Mouse (Mus musculus) retina, adult 2 months (tissue): Measurements from ENCODE around the gene Chrna10.
A peak's percentile ranks its signal among the peaks of the same experiment; 100 is the strongest.

Source experiments
- DNase-seq: peaks from one replicate; pipeline ENCODE4 v3.0.0-alpha.2; 2012; ENCODE audit warnings: low read depth, low spot score

Gene Chrna10

DNA sequence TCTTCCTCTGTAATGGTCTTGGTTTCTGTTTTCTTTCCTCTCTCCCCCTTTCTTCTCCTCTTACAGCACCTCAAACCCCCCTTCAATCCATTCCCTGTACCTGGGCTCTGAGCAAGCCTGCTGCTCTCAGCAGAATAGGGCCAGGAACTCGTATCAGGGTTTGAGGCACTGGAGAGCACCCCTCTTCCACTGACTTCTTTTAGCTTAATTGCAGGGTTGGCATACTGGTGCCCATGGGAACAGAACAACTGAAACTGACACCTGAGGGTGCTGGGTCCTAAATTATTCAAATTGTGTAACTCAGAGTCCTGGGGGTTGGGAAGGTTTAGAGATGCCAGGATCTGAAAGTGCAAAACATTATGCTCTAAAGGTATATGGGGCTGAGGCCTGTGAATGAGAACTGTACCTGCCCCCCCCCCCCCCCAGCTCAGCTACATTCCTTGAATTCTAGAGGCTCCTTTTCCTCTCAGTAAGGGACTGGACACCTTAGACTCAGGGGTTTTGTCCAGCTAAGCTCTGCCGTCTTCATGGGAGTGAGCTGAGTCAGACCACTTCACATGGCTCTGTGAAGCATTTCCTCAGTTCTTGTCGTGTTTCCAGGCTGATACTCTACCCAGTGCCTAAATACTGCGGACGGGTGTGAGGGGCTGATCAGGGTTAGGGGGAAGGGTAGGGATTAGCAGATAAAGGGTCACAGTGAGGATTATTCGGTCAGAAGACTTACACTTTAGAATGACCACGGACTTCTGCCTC is at the start of gene Chrna10:
Gene Chrna10 (minus strand): TSS at position 250 of the 753 bp plus-strand sequence.
- no peak for DNase-seq

DNA sequence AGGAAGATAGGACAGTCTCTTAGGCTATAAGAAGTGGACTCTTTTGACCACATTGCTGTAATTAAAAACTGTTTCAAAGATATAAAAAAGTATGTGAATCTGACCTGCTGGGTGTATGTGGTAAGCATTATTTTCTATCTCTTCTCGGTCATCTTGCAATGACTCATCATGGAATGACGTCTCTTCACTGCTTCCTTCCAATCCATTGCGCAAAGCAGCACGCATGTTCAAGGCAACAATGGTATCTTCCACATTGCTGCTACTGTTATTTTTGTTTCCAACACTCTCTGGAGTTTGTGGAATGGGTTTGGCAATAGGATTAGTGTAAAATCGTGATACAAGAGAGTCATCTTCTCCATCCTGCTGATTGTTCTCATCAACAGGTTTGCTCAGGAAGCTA is 37.1 kb upstream of the Chrna10 start:
- no peak for DNase-seq

DNA sequence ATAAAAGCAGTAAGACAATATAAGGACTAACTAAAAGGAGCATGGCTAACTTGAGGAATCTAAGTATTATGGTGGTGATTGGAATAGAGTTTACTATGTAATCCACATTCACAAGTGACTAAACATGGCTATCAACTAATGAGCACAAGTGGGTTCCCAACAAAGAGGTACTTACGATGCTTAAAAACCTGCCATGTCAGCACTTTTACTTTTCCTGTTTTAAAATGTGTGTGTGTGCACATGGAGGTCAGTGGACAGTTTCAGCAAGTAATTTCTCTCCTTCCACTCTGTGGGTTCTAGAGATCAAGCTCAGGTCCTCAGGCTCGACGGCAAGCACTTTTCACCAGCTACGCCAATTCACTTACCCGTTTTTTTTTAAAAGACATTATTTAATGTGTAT is 21.3 kb upstream of the Chrna10 start:
- no peak for DNase-seq

DNA sequence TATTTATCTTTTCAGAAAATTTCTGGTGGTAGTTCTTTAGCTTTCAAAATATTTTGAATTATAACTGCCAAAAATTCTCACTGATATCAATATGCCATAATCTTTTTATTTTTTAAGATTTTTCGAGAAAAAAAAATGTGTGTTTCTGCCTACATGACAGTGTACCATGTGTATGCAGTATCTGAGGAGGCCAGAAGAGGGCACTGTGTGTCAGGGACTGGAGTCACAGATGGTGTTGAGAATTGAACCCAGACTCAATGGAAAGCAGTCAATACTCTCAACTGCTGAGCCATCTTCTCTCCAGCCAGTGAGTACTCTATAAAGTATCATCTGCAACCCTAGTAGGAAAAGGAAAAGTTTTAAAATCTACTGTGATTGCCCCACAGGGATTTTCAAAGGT is 20.8 kb upstream of the Chrna10 start:
- peak; percentile 6 for DNase-seq

DNA sequence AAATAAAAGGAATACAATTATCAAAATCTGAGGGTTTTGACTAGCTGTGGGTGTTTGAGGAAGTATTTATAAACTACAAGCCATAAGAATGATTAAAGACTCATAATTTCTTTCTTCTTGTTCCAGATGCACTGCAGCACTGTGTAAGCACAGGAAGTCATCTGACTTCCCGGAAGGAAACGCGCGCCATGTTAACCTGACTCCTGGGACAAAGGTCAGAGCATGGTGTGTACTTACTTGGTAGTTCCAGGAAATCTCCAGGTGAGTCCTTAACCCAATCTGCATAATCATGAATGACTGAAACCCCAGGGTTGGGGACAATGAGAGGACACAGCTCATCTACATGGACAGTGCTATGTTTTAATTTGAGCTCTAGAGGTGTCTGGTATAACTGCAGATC is 15.8 kb upstream of the Chrna10 start:
- DNase-seq = no peak

DNA sequence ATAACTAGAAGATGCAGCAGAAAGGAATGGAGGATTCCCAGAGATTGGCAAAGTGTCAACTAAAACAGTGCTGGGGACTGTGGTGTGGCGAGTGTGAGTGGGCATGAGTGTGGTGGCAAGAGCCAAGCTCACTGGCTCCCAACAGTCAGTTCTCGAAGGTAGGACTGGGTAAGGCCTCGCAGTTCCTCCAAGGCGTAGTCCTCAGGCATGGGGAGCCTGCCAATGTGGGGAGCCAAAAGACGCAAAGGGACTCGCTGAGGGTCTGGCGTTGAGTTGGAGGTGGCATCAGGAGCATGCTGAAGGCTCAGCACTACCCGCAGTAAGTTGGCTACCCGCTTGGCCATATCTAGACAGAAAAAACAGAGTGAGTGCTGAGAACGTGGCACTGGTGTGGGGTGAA is 3.7 kb upstream of the Chrna10 start:
- DNase-seq = no peak

DNA sequence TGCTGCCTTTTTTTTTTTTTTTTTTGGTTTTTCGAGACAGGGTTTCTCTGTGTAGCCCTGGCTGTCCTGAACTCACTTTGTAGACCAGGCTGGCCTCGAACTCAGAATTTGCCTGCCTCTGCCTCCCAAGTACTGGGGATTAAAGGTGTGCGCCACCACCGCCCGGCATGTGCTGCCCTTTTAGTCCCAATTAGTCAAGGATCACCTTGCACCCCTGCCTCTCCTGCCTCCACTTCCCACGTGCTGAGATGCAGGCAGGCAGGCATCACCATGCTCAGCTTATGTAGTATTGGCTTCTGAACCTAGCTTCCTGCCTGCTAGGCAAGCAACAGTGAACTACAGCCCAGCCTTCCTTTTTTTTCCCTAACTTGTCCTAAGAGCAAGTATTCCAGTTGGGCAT is 754 bp upstream of the Chrna10 start:
- DNase-seq = no peak

DNA sequence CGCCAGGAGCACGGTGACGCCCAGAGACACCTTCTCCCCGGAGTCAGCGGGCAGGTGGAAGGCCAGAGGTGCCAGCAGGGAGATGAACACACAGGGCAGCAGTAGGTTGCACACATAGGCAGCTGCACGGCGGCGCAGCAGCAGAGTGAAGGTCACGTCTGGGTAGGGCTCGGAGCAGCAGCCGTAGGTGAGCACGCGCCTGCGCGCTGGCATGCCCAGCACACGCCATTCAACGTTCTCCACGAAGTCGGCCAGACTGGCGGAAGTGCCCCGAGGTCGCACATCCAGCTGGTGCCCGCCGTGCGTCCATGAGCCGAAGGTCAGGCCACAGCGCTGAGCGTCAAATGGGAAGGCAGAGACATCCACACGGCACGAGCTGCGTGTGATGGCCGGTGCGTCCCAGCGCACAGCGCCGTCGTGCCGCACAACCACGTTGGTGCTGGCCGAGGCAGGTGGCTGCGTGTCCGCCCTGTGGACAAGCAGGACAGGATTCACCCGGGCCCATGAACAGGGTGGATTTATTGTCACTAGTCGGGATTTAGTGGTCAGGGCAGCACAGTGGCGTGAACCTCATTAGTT is 3.4 kb downstream of the Chrna10 start:
- no peak for DNase-seq

DNA sequence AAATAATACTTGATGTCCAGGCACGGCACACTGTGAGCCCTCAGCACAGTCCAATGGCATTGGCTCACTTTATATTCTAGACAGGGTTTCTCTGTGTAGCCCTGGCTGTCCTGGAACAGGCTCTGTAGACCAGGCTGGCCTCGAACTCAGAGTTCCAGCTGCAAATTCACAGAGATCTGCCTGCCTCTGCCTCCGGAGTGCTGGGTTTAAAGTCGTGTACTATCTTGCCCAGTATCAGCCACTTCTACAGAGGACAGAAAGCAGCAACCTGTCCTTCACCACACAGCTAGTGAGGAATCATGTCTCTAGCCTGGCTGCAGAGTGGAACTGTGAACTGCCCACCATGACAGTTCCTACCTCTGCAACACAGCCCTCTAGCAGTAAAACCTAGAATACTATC is 6.9 kb downstream of the Chrna10 start:
- DNase-seq = no peak

DNA sequence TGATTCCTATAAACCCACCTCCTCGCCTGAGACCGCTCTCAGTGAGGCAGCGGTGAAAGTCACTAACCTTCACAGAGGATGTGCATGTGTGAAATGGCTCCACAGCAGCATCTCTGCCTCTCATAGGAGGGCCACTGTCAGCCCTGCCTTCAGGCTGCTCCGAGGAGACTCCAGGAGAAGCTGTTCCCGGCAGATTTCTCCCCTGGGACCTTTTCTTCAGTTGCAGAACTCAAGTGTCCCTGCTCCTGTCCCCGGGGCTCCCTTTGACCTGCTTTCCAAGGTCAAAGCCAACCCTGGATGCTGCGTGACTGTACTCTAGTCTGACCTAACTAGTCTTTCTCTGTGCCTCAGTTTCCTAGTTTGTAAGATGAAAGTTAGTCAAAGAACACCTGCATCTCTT is 7.5 kb downstream of the Chrna10 start, which contains the start of gene Art5:
Gene Art5 (minus strand): TSS at position 319 of the 400 bp plus-strand sequence.
- no peak for DNase-seq

DNA sequence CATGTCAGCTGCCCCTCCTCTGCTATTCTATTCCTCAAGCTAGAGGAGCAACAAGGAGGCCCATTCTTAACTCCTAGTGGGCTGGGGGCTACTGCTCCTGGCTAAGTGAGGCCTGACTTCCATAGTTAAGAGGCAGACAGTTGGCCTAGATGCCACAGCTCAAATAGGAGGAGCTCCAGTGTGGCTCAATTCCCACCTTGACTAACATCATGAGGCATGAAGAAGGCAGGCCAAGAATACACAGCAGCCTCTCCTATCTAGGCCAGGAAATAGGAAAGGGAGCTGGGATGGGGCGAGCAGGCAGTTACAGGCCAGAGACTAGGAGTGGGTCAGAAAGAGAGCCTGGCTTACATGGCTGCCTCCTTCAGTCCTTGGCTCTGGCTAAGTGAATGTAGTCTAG is 8.4 kb downstream of the Chrna10 start:
- no peak for DNase-seq

DNA sequence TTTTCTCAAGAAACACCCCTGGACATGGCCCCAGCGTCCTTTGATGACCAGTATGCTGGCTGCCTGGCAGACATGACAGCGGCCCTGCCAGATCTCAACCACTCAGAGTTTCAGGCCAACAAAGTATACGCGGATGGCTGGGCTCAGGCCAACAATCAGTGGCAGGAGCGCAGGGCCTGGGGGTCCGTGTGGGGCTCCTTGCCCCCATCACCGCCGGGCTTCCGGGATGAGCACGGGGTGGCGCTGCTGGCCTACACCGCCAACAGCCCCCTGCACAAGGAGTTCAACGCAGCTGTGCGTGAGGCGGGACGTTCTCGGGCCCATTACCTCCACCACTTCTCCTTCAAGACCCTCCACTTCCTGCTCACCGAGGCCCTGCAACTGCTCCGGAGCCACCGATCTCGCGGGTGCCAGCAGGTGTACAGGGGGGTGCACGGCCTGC is 9.9 kb downstream of the Chrna10 start:
- DNase-seq = no peak

DNA sequence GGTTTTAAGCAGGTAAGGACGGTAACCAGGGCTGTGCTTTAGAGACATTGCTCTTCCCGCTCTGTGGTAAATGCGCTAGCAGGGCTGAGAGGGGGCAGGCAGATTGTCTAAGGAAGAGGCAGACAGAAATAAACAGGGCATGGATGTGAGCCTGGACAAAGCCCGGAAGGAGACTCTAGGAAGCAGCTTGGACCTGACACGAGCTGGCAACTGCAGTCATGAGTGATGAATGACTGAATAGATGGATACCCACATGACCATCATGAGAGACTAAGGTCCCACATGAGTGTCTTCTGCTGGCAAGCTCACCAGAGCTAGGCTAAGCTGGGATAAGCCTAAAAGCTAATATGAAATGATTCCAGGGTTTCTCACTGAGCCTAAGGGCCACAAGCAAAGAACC is 12.5 kb downstream of the Chrna10 start:
- DNase-seq = no peak

DNA sequence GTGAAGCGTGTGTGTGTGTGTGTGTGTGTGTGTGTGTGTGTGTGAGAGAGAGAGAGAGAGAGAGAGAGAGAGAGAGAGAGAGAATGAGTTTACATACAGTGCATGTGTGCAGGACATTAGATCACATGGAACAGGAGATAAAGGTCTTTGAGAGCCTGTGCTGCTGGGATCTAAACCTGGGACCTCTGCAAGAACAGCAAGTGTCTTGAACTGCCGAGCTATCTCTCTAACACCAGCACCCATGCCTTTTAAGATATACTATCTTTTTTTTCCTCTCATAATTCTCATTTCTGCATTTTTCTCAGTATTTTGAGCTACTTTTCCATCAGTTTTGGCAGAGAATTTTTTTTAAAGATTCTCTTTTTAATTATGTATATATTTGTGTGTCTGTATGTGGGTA is 13.1 kb downstream of the Chrna10 start:
- DNase-seq = no peak

DNA sequence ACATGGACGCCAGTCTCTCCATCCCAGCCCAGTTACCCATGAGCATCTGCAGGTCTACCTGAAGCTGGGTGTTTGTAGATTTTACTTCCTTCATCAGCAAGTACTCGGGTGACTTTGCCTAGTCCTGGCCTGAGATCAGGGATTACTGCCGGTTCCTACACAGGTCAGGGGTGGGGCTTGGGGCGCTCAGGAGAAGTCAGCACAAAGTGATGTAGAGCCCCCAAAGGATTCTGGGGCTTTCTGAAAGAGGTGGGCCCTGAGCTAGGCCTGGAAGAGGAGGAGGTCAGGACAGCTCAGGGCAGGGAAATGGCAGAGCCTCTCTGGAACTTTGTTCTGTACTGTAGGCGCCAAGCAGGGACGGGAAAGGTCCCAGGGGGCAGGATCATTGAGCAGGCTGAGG is 13.9 kb downstream of the Chrna10 start:
- no peak for DNase-seq

DNA sequence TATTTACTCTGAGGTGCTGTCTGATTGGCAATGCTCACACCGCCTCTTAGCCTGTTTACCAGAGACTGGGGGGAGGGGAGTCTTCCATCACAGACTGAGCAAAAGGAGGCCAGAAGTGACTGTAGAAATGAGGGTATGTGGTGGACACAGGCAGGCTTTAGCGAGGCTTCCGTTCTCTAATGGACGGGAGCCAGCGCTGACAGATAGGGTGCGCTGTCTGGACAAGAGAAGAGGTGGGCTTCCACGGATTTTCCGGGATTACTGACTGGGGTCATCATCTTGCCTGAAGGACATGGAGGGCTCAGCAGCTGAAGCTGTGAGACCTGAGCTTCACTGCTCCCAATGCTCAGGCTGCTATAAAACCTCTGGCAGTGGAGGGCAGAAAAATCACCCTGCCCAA is 14.4 kb downstream of the Chrna10 start:
- DNase-seq = no peak

DNA sequence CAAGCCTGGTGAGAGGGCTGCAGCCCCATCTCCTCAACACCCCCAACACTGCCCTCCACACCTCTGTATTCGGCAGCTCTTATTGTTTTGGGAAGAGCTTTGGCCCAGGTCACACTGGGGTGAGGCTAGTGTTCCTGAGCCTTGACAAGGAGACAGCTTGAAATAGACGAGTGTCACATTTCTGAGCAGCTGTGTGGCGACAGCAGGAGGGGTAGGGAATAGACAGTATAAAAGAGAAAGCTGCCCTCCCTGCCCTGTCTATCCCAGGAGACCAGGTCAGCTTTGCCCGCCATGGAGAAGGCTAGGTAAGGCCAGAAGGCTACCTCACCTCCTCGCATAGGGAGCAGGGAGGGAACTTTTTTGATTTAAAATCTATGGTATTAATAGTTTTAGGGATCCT is 15.1 kb downstream of the Chrna10 start, which contains the start of gene Art1:
Gene Art1 (plus strand): TSS at position 257 of the 400 bp plus-strand sequence.
- DNase-seq = no peak

DNA sequence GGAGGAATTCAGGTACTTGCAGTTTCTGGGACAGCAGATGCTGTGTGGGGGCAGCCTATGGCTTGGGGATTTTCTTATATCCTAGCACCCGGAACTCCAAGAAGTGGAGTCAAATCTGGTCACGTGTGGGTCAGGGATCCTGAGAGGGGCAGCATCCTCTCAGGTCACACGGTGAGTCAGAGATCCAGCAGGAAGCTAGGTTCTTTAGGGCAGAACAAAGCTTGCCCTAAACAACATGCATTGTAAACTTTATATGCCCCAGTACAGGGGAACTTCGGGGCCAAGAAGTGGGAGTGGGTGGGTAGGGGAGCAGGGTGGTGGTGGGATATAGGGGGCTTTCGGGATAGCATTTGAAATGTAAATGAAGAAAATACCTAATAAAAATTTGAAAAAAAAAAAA is 15.8 kb downstream of the Chrna10 start:
- DNase-seq = no peak

DNA sequence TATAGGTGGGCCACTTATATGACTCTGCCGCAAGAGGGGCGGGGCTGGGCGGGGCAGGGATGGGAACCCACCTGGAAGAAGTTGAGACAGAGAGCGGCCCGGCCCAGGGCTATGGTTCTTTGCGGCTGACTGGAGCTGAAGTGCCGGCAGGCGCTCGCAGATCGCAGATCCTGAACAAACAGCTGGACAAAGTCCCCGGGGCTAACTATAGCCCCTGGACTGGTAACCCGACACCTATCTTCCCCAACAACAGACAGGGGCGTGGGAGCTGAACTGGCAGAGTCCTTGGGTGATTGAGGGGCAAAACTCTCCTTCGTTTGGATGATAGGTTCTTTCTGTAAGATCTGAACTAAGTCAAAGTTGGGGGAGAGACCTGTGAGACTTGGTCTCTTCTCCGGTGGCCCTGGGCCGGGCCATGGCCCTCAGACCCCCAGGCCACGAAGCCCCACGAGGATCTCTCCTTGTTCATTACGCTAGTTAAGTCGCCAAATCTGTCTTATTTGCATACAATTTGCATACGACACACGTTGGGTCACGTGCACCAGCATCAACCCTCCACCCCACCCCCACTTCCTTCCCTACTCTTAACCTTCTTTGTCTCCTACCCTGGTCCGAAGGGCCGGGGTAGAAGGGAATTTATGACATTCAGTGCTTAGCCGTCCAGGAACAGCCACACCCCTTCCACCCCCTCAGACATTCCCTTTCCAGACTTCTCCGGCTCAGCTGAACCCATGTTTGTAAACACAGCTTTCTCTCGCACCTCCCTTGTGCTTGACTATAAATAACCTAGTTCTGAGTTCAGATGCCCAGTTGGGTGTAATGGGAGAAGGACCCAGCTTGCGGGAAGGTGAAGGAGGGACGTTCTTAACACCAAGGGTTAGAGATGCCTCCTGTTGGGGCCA is 16.6 kb downstream of the Chrna10 start:
- no peak for DNase-seq

DNA sequence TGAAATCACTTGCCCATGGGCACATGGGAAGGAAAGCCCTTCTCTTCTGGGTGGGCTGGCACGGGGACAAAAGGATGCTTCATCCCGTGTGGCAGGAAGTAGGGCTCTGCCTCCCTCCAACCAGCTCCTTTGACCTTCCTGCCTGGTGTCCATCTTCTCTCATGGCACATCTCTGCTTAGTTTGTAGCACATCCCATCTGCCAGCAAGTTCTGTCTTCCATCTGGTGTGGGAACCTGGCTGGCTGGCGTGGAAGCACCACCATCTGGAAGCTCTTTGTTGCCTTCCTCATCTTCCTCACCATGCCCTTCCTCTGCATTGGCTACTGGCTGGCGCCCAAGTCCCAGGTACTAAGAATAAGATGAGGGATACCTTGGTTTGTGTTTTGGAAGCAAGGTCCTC is 29.3 kb downstream of the Chrna10 start:
- DNase-seq = no peak

DNA sequence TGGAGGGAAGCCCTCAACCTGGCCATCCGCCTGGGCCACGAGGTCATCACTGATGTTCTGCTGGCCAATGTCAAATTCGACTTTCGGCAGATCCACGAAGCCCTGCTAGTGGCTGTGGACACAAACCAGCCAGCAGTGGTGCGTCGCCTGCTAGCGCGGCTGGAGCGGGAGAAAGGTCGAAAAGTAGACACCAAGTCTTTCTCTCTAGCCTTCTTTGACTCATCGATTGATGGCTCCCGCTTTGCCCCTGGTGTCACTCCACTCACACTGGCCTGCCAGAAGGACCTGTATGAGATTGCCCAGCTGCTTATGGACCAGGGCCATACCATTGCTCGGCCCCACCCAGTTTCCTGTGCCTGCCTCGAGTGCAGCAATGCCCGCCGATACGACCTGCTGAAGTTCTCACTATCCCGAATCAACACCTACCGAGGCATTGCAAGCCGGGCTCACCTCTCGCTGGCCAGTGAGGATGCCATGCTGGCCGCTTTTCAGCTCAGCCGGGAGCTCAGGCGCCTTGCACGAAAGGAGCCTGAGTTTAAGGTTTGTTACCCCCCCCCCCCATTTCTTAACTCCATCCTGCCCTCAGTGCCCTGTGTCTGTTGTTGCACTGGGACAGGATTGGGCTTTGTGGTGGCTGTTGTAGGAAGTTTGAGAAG is 32.5 kb downstream of the Chrna10 start:
- DNase-seq = no peak

DNA sequence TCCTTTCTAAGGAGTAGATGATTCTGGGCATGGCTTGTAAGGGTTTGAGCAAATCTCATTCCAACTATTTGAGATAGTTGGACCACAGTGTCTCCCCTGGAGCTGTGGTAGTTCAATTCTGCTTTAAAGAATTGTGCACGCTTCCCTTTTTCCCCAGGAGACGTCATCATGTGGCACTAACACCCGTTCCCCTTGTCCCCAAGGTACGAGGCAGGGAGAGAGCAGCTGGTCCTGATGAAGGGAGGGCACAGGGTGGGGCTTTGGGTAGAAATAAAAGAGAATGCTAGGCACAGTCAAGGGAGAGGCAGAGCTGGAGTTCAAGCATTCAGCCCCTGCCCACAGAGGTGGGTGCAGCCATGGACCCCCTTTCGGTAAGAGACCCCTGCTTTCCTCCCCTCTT is 33.8 kb downstream of the Chrna10 start, which contains the start of gene Trpc2:
Gene Trpc2 (plus strand): TSS at position 301 of the 400 bp plus-strand sequence.
- DNase-seq = no peak
